Mouse (Mus musculus): ENCODE data around the gene Rcn2.

Rcn2 gene

DNA sequence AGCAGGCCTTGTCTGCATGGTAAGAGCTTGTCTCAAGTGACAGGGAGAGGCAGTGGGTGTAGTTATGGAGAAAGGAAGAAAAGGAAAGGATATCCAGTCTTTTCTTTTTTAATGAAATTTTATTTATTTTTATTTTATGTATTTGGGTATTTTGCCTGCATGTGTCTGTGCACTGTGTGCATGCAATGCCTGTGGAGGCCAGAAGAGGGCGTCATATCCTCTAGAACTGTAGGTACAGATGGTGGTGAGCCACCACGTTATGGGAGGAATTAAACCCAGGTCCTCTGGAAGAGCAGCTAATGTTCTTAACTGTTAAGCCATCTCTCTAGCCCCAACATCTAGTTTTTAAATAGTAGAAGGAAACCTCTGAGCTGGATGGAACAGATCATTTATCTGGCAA is 50.5 kb downstream of the Rcn2 start:
- DNase-seq (ENCODE audit: extremely low spot score, low read depth, low spot score): no peak

DNA sequence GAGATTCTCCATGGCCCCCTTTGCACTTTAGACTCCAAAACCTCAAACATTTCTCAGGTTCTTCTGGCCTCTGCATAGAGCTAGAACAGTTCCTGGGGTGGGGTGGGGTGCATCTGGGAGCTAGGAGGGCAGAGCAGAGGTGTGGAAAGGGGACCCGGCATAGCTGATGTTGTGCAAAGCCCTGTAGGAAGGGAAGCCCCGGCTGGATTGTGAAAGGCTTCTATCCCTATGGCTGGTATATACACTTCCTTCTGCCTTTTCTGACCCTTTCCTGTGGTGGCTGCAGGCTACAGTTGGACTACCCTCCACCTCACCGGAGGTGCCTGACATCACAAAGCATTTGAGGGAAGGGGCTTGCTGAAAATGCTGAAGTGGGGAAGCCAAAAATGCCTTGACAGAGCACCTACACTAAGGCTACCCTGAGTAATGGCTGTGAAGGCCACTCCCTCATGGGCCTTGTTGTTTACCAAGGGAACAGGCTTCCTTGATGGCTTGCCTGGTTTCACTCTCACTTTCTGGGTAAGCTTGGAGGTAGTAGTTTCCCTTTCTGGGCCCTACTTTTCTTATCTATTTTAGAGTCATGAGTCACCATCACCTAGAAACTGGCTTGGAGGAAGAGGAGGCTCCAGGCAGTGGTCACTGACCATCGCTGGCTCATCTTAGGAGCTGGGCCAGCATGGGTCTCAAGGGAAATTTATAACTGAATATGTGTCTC is 56.1 kb downstream of the Rcn2 start:
- DNase-seq (ENCODE audit: extremely low spot score, low read depth, low spot score): no peak

GRCm38 (mm10) chr9:56100041-56100522 is 58.4 kb downstream of the Rcn2 start:
- DNase-seq (ENCODE audit: extremely low spot score, low read depth, low spot score): no peak

DNA sequence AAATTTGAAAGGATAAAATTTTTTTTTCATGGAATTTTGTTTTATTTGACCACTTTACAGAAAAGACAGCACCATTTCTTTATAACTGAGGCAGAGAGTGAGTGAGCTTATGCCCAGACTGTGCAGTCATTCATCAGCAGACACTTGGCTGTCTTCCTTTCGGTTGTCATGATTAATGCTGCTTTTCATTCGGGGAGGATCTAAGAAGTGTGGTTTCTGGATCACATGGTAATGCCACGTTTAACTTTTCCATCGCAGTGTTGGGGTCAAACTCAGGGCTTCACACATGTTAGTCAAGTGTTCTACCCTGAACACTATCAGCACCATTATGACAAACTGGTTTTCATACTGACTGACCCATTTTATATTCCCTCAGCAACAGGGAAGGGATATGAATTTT is 59.4 kb downstream of the Rcn2 start:
- no peak for DNase-seq (ENCODE audit: extremely low spot score, low read depth, low spot score)

GRCm38 (mm10) chr9:56104921-56105320 is 63.3 kb downstream of the Rcn2 start:
- no peak for DNase-seq (ENCODE audit: extremely low spot score, low read depth, low spot score)

DNA sequence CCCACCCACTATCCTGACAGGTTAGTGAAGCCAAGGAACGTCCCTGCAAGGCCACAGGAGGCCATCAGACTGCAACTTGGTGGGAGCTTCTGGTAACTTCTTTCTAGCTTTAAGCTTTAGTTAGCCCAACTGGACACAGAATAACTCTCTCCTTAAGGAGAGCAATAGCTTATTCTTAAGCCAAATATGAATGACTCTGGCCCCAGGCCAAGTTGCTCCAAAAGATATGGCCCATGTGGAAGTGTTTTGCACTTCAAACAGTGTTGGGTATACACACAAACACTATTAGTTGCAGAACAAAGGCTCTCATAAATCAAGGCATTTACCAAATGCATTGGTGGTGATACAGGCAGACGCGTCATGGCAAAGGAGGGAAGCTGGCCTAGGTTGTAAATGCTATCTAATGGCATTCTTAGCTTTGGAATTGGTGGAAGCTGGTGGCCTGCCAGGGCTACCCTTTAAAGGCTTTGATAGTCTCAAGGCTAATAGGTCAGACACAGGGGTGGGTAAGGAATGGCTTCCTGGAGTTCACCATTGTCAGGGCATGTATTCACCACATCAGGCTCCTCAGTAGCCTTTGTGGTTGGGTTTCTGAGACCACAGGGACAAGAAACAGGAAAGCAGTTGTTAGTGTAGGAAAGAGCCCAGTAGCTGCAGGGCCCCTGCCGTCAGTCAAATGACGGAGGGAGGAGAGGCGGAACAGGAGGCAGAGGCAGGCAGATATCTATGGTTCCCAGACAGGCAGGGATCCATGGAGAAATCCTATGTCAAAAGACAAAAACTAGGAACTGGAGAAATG is 64.8 kb downstream of the Rcn2 start:
- DNase-seq (ENCODE audit: extremely low spot score, low read depth, low spot score): no peak

GRCm38 (mm10) chr9:56107527-56107926 is 65.9 kb downstream of the Rcn2 start:
- no peak for DNase-seq (ENCODE audit: extremely low spot score, low read depth, low spot score)

GRCm38 (mm10) chr9:56108174-56108573 is 66.5 kb downstream of the Rcn2 start:
- no peak for DNase-seq (ENCODE audit: extremely low spot score, low read depth, low spot score)

Measured in hindlimb bud, embryonic 11.5 days (tissue).